Mouse (Mus musculus): ENCODE measurements at regions not wholly inside any gene's neighbourhood (a gene's known extent, or its start where the extent isn't known, plus 50 kb on each side); places are given as distances from the start of the nearest gene placed in this dataset.

DNA sequence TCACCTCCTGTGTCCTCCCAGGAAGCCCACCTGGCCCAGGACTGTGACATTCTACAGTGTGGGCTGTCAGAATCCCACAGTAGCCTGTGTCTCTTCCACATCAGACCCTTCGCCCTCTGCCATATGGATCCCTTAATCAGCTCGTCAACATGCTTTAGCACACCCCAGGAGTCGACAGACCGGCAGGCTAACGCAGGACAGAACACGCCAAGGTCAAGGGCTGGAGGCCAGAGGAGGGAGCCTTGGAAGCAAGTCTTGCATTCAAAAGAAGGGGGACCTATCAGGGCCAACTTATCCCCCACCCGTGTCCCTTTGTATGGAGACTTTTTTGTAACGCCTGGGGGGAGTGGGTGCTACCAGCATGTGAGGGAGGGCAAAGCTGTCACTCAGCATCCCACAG, 224.1 kb upstream of the Rpl38 start:
- TF ChIP-seq CTCF (conservative IDR thresholded peaks at IDR 0.05; ENCODE audit: insufficient read depth, insufficient read length, low read depth, low read length), result no peak
- TF ChIP-seq POLR2A (IDR thresholded peaks at IDR 0.05; ENCODE audit: low read depth, low read length), result no peak

All from kidney, adult 2 months (tissue).